Mouse (Mus musculus) liver, embryonic 16.5 days (tissue): ENCODE data around the gene Tatdn2. TPM values are rescaled to one million over a fixed set of nuclear protein-coding genes. Genes with fewer than 3 reads are reported as not detected.

Experiments
- ATAC-seq: fragments of 200-750 bp; cut with Nextera tagmentation; 2 replicates; pipeline ENCODE4 v1.8.0; 2017; ENCODE audit warnings: low read depth, mild to moderate bottlenecking, moderate number of reproducible peaks, moderate library complexity
- H3K27ac ChIP-seq: fragments of 300-500 bp; sonication (generic); 2 replicates; pipeline ENCODE4 v1.5.1; 2014; ENCODE audit warnings: mild to moderate bottlenecking, low read length
- H3K27me3 ChIP-seq: fragments of 300-500 bp; sonication (generic); 2 replicates; pipeline ENCODE4 v1.6.1; 2014; ENCODE audit warnings: low read depth, low read length, mixed read lengths; ENCODE audit not compliant: control insufficient read depth, insufficient read depth
- H3K36me3 ChIP-seq: fragments of 300-500 bp; sonication (generic); 2 replicates; pipeline ENCODE4 v1.6.1; 2014; ENCODE audit warnings: mild to moderate bottlenecking; ENCODE audit not compliant: control insufficient read depth, insufficient read depth
- H3K4me1 ChIP-seq: fragments of 300-500 bp; sonication (generic); 2 replicates; pipeline ENCODE4 v1.6.1; 2014; ENCODE audit warnings: low read depth, low read length, mixed read lengths; ENCODE audit not compliant: control insufficient read depth
- H3K4me2 ChIP-seq: fragments of 300-500 bp; sonication (generic); 2 replicates; pipeline ENCODE4 v1.6.1; 2014; ENCODE audit warnings: low read depth, low read length, mixed read lengths
- H3K4me3 ChIP-seq: fragments of 300-500 bp; sonication (generic); 2 replicates; pipeline ENCODE4 v1.5.1; 2014; ENCODE audit warnings: low read depth, mild to moderate bottlenecking, low read length
- H3K9ac ChIP-seq: fragments of 300-500 bp; sonication (generic); 2 replicates; pipeline ENCODE4 v1.6.1; 2014; ENCODE audit warnings: low read depth, low read length
- H3K9me3 ChIP-seq: fragments of 300-500 bp; sonication (generic); replicated peaks from 2 replicates; pipeline ENCODE4 v1.6.1; 2016; ENCODE audit warnings: low read length; ENCODE audit not compliant: control insufficient read depth
- WGBS: fragments of 180-500 bp; shearing (Covaris S2); extraction: QIAGEN DNeasy Blood & Tissue Kit; methylation state at CpG from one replicate; pipeline ENCODE4 v1.1.7; 2014; ENCODE audit not compliant: insufficient replicate concordance; 5-methylcytosine and 5-hydroxymethylcytosine counted together
- polyA plus RNA-seq: library from polyadenylated mRNA; unstranded; fragments of >200 nt; fragmentation: Nextera tagmentation; extraction: Ambion mirVana; gene quantifications from 2 replicates; pipeline ENCODE4 v1.2.1, GENCODE M21; 2015

Gene Tatdn2
- polyA plus RNA-seq, result 0.40 and 0.47 TPM in 2 replicates

GRCm38 (mm10) chr6:113696582-113697221 is at the start of gene Tatdn2:
Gene Tatdn2 (plus strand): TSS chr6:113697050.
- Histone ChIP-seq H3K9me3 (no peaks in the 10 kb centered on the region), H3K27ac (peak within 1 kb of the TSS; percentile 98), H3K4me1 (peaks cover 57% of the 10 kb centered on the region), H3K4me2 (peak within 1 kb of the TSS; percentile 96), H3K4me3 (peak within 1 kb of the TSS; percentile 91), H3K9ac (peak within 1 kb of the TSS; percentile 95), H3K27me3 (no peaks in the 10 kb centered on the region), H3K36me3 (peaks cover 15% of the 10 kb centered on the region)
- ATAC-seq, result peak; percentile 95
- WGBS, result 0% methylated on average over 57 of the region's 58 CpGs

GRCm38 (mm10) chr6:113649346-113650196 is 47.3 kb upstream of the Tatdn2 start:
- Histone ChIP-seq H3K9ac (no peak overlapping the region), H3K4me3 (no peak overlapping the region), H3K4me1 (peaks cover 23% of the 10 kb centered on the region), H3K36me3 (no peaks in the 10 kb centered on the region), H3K9me3 (no peaks in the 10 kb centered on the region), H3K4me2 (no peak overlapping the region), H3K27me3 (no peaks in the 10 kb centered on the region), H3K27ac (no peak overlapping the region)
- 59% methylated on average over 7 of the region's 7 CpGs for WGBS
- ATAC-seq, result no peak

- WGBS, result 36% methylated on average over 4 of the region's 4 CpGs
- no peak for ATAC-seq
- Histone ChIP-seq H3K27me3 (no peaks in the 10 kb centered on the region), H3K4me3 (no peak overlapping the region), H3K9ac (no peak overlapping the region), H3K4me2 (no peak overlapping the region), H3K4me1 (peaks cover 24% of the 10 kb centered on the region), H3K36me3 (no peaks in the 10 kb centered on the region), H3K27ac (no peak overlapping the region), H3K9me3 (no peaks in the 10 kb centered on the region)
These were observed 46.6 kb upstream of the Tatdn2 start for GRCm38 (mm10) chr6:113650197-113650640.

GRCm38 (mm10) chr6:113651626-113652025 is 45.2 kb upstream of the Tatdn2 start:
- 0 out of 2 replicates have a peak, but pooled peaks have one; percentile 51 for ATAC-seq
- Histone ChIP-seq H3K9me3 (no peaks in the 10 kb centered on the region), H3K4me3 (no peak overlapping the region), H3K27me3 (no peaks in the 10 kb centered on the region), H3K4me1 (peaks cover 24% of the 10 kb centered on the region), H3K27ac (no peak overlapping the region), H3K4me2 (peak overlapping the region; percentile 22; the same call in 1 of the 2 replicates), H3K9ac (no peak overlapping the region), H3K36me3 (no peaks in the 10 kb centered on the region)
- 33% methylated on average over 3 of the region's 3 CpGs for WGBS

- no peak for ATAC-seq
- 77% methylated on average over 7 of the region's 7 CpGs for WGBS
- H3K4me1 ChIP-seq, result peaks cover 27% of the 10 kb centered on the region
These were observed 43.3 kb upstream of the Tatdn2 start for GRCm38 (mm10) chr6:113653551-113653950.

GRCm38 (mm10) chr6:113654102-113654501 is 42.7 kb upstream of the Tatdn2 start:
- H3K27ac ChIP-seq, result no peak overlapping the region
- 27% methylated on average over 8 of the region's 8 CpGs for WGBS
- no peak for ATAC-seq
- no peak overlapping the region for H3K4me3 ChIP-seq
- no peaks in the 10 kb centered on the region for H3K36me3 ChIP-seq
- H3K9ac ChIP-seq, result no peak overlapping the region
- H3K9me3 ChIP-seq, result no peaks in the 10 kb centered on the region
- no peaks in the 10 kb centered on the region for H3K27me3 ChIP-seq
- H3K4me2 ChIP-seq, result no peak overlapping the region
- peaks cover 28% of the 10 kb centered on the region for H3K4me1 ChIP-seq

More at GRCm38 (mm10) chr6:113653551-113653950, 43.3 kb upstream of the Tatdn2 start:
- H3K27me3 ChIP-seq, result no peaks in the 10 kb centered on the region
- H3K36me3 ChIP-seq, result no peaks in the 10 kb centered on the region
- H3K9me3 ChIP-seq, result no peaks in the 10 kb centered on the region
- no peak overlapping the region for H3K9ac ChIP-seq
- H3K4me2 ChIP-seq, result no peak overlapping the region
- H3K27ac ChIP-seq, result no peak overlapping the region
- no peak overlapping the region for H3K4me3 ChIP-seq

GRCm38 (mm10) chr6:113654753-113655397 is 42.0 kb upstream of the Tatdn2 start:
- no peak overlapping the region for H3K9ac ChIP-seq
- H3K36me3 ChIP-seq, result no peaks in the 10 kb centered on the region
- peaks cover 27% of the 10 kb centered on the region for H3K4me1 ChIP-seq
- ATAC-seq, result no peak
- H3K4me2 ChIP-seq, result no peak overlapping the region
- H3K27ac ChIP-seq, result no peak overlapping the region
- WGBS, result 63% methylated on average over 16 of the region's 16 CpGs
- no peaks in the 10 kb centered on the region for H3K27me3 ChIP-seq
- H3K9me3 ChIP-seq, result no peaks in the 10 kb centered on the region
- H3K4me3 ChIP-seq, result no peak overlapping the region

GRCm38 (mm10) chr6:113655475-113655874 is 41.4 kb upstream of the Tatdn2 start:
- no peak overlapping the region for H3K27ac ChIP-seq
- WGBS, result 76% methylated on average over 3 of the region's 3 CpGs

More at GRCm38 (mm10) chr6:113655475-113655874, 41.4 kb upstream of the Tatdn2 start:
- H3K9ac ChIP-seq, result no peak overlapping the region
- peaks cover 30% of the 10 kb centered on the region for H3K4me1 ChIP-seq
- no peaks in the 10 kb centered on the region for H3K36me3 ChIP-seq
- no peaks in the 10 kb centered on the region for H3K27me3 ChIP-seq
- no peak for ATAC-seq
- H3K4me3 ChIP-seq, result no peak overlapping the region
- H3K4me2 ChIP-seq, result no peak overlapping the region
- H3K9me3 ChIP-seq, result no peaks in the 10 kb centered on the region
